Mouse (Mus musculus): ENCODE measurements around the gene Gzma. TPM values are rescaled to one million over a fixed set of nuclear protein-coding genes. Genes with fewer than 3 reads are reported as not detected.
A peak's percentile ranks its signal among the peaks of the same experiment; 100 is the strongest.

The Gzma gene
- polyA plus RNA-seq (2015; fragmentation: Nextera tagmentation; extraction: Ambion mirVana), result 0.62 and 4.2 TPM in 2 replicates

DNA sequence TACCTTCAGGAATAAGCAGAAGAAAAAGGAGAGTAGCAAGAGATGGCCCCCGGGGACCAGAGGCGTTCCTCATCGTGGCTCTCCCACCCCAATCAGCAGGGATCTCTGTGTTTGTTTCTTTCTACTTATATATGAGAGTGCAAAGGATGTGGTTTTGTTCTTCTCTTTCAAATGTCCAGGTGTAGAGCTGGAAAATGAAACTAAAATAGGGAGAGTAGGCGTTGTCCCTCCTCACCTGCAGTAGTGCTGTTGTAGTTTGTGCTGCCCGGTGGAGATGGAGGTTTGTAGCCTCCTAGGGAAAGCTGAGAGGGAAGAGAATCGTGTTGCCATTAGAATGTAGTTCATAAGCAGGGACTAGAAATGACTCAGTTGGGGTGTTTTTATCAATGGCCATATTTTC lies at the start of gene Gzma:
Gene Gzma (minus strand): TSS at position 103 of the 400 bp plus-strand sequence.
- H3K4me3 ChIP-seq, result no peak within 1 kb of the TSS
- no peak within 1 kb of the TSS for H3K4me2 ChIP-seq
- H3K27me3 ChIP-seq (replicated peaks), result no peaks in the 10 kb centered on the region
- no peaks in the 10 kb centered on the region for H3K4me1 ChIP-seq
- no peak within 1 kb of the TSS for H3K9ac ChIP-seq
- WGBS, result 77% methylated on average over 6 of the region's 6 CpGs
- no peak for ATAC-seq (ENCODE audit: extremely low read depth, insufficient number of reproducible peaks, low FRiP score, low TSS enrichment)
- no peak within 1 kb of the TSS for H3K27ac ChIP-seq (replicated peaks)
- H3K9me3 ChIP-seq, result no peaks in the 10 kb centered on the region
- H3K36me3 ChIP-seq, result no peaks in the 10 kb centered on the region

DNA sequence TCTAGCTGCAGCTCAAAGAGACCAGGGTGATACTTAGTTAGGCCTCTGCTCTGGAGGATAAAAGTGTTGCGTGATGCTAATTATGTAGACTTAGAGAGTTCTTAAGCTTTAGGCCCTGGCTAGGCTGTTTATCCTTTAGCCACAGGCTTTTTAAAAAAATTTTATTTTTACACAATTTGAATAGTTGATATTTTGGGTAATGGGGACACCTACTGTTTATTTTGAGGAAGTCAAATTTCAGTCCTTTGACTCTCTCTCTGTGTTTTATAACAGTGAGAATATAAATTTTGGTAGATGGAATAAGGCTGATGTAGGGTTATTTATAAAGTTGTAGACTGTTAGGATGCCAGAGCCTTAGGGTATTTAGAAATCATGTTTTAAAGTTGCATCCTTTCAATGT lies 38.8 kb upstream of the Gzma start:
- WGBS, result 81% methylated on average over 1 of the region's 1 CpGs
- H3K9me3 ChIP-seq, result no peaks in the 10 kb centered on the region
- no peak for ATAC-seq (ENCODE audit: extremely low read depth, insufficient number of reproducible peaks, low FRiP score, low TSS enrichment)
- no peaks in the 10 kb centered on the region for H3K4me1 ChIP-seq
- no peaks in the 10 kb centered on the region for H3K27me3 ChIP-seq (replicated peaks)
- no peaks in the 10 kb centered on the region for H3K36me3 ChIP-seq
- H3K9ac ChIP-seq, result no peak overlapping the region
- no peak overlapping the region for H3K4me3 ChIP-seq
- no peak overlapping the region for H3K4me2 ChIP-seq
- H3K27ac ChIP-seq (replicated peaks), result no peak overlapping the region

GRCm38 (mm10) chr13:113129974-113130373 lies 29.2 kb upstream of the Gzma start:
- Histone ChIP-seq H3K27me3 (replicated peaks) (no peaks in the 10 kb centered on the region), H3K4me2 (no peak overlapping the region), H3K36me3 (no peaks in the 10 kb centered on the region), H3K4me3 (no peak overlapping the region), H3K4me1 (no peaks in the 10 kb centered on the region), H3K9me3 (no peaks in the 10 kb centered on the region), H3K9ac (no peak overlapping the region), H3K27ac (replicated peaks) (no peak overlapping the region)
- WGBS, result 83% methylated on average over 1 of the region's 1 CpGs
- no peak for ATAC-seq (ENCODE audit: extremely low read depth, insufficient number of reproducible peaks, low FRiP score, low TSS enrichment)

DNA sequence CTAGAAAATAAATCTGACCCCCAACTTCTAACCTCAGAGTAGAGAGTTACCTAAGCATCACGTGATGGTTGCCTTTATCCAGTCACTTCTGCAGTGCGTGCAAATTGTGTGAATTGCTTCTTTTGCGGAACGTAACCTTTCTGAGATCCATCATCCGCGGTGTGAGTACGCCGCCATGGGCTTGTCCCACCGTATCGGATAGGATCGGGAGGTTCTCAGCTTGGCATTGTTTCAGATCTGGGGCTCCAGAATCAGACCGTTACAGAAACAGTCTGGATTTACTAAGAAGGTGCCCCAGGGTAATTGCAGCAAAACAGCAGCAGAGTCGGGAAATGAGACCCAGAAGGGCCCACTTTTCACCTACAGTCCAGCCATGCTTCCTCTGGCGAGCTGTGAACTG lies 20.5 kb upstream of the Gzma start:
- no peak for ATAC-seq (ENCODE audit: extremely low read depth, insufficient number of reproducible peaks, low FRiP score, low TSS enrichment)
- no peaks in the 10 kb centered on the region for H3K9me3 ChIP-seq
- 85% methylated on average over 14 of the region's 14 CpGs for WGBS

GRCm38 (mm10) chr13:113120324-113121237 lies 19.8 kb upstream of the Gzma start:
- WGBS, result 77% methylated on average over 17 of the region's 17 CpGs
- no peaks in the 10 kb centered on the region for H3K36me3 ChIP-seq
- H3K27ac ChIP-seq (replicated peaks), result no peak overlapping the region
- no peak for ATAC-seq (ENCODE audit: extremely low read depth, insufficient number of reproducible peaks, low FRiP score, low TSS enrichment)
- no peak overlapping the region for H3K4me3 ChIP-seq
- no peak overlapping the region for H3K4me2 ChIP-seq
- H3K4me1 ChIP-seq, result no peaks in the 10 kb centered on the region
- no peaks in the 10 kb centered on the region for H3K9me3 ChIP-seq
- H3K9ac ChIP-seq, result no peak overlapping the region
- H3K27me3 ChIP-seq (replicated peaks), result no peaks in the 10 kb centered on the region

More for the DNA sequence above, 20.5 kb upstream of the Gzma start:
- no peak overlapping the region for H3K9ac ChIP-seq
- no peaks in the 10 kb centered on the region for H3K4me1 ChIP-seq
- H3K27ac ChIP-seq (replicated peaks), result no peak overlapping the region
- H3K36me3 ChIP-seq, result no peaks in the 10 kb centered on the region
- no peak overlapping the region for H3K4me2 ChIP-seq
- no peak overlapping the region for H3K4me3 ChIP-seq
- H3K27me3 ChIP-seq (replicated peaks), result no peaks in the 10 kb centered on the region

- WGBS, result 54% methylated on average over 4 of the region's 4 CpGs
- Histone ChIP-seq H3K4me2 (no peak overlapping the region), H3K4me1 (no peaks in the 10 kb centered on the region), H3K36me3 (no peaks in the 10 kb centered on the region), H3K9ac (no peak overlapping the region), H3K4me3 (no peak overlapping the region), H3K27ac (replicated peaks) (no peak overlapping the region), H3K27me3 (replicated peaks) (no peaks in the 10 kb centered on the region), H3K9me3 (no peaks in the 10 kb centered on the region)
- ATAC-seq (ENCODE audit: extremely low read depth, insufficient number of reproducible peaks, low FRiP score, low TSS enrichment), result no peak
These were observed 18.2 kb upstream of the Gzma start for GRCm38 (mm10) chr13:113118977-113119376.

GRCm38 (mm10) chr13:113104759-113105158 lies 4.0 kb upstream of the Gzma start:
- Histone ChIP-seq H3K9me3 (no peaks in the 10 kb centered on the region), H3K36me3 (no peaks in the 10 kb centered on the region), H3K4me3 (no peak overlapping the region), H3K27ac (replicated peaks) (no peak overlapping the region), H3K4me2 (no peak overlapping the region), H3K27me3 (replicated peaks) (no peaks in the 10 kb centered on the region), H3K9ac (no peak overlapping the region), H3K4me1 (no peaks in the 10 kb centered on the region)
- no peak for ATAC-seq (ENCODE audit: extremely low read depth, insufficient number of reproducible peaks, low FRiP score, low TSS enrichment)
- 85% methylated on average over 10 of the region's 10 CpGs for WGBS

DNA sequence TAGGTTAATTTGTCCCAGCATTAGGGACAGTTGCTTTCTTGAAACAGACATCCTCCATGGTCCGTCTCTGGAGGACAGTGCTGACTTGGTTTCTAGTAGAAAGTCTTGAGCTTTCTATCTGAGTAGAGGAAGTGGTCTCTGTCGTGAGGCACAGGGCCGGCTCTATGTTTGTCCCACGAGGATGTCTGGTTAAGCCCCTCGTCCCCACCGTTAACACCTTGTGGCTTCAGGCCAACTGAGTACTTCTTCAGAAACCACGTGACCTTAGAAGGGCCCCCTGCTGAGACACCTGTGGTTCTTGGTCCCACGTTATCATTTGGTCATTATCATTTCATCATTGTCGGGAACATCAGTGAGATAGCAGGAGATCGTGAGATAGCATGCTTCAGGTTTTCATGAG lies 1.0 kb upstream of the Gzma start:
- no peak overlapping the region for H3K4me2 ChIP-seq
- 57% methylated on average over 10 of the region's 10 CpGs for WGBS
- H3K9me3 ChIP-seq, result no peaks in the 10 kb centered on the region
- H3K27me3 ChIP-seq (replicated peaks), result no peaks in the 10 kb centered on the region
- H3K36me3 ChIP-seq, result no peaks in the 10 kb centered on the region
- ATAC-seq (ENCODE audit: extremely low read depth, insufficient number of reproducible peaks, low FRiP score, low TSS enrichment), result no peak
- no peak overlapping the region for H3K9ac ChIP-seq
- H3K4me3 ChIP-seq, result no peak overlapping the region
- no peaks in the 10 kb centered on the region for H3K4me1 ChIP-seq
- no peak overlapping the region for H3K27ac ChIP-seq (replicated peaks)

DNA sequence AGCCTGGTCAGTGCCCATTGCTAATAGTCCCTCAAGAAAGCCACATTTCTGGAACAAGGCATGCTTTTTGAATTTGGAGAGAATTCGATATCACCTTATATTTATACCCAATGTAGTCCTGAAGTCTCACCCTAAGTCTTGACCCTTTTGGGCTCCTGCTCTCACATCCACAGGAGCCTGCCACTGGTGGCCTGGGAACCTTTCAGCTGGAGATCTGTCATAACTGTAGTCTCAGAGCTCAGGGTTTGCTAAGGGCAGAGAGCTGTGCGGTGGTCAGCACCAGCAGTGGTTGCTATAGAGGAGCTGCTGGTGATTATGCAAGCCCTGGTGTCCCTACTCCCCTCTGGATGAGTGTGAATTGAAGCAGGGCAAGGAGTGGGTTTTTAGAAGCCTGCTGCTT lies 2.4 kb downstream of the Gzma start:
- Histone ChIP-seq H3K9me3 (no peaks in the 10 kb centered on the region), H3K36me3 (no peaks in the 10 kb centered on the region), H3K9ac (no peak overlapping the region), H3K4me3 (no peak overlapping the region), H3K4me2 (no peak overlapping the region), H3K4me1 (no peaks in the 10 kb centered on the region), H3K27me3 (replicated peaks) (no peaks in the 10 kb centered on the region), H3K27ac (replicated peaks) (no peak overlapping the region)
- WGBS, result 80% methylated on average over 2 of the region's 2 CpGs
- ATAC-seq (ENCODE audit: extremely low read depth, insufficient number of reproducible peaks, low FRiP score, low TSS enrichment), result no peak

DNA sequence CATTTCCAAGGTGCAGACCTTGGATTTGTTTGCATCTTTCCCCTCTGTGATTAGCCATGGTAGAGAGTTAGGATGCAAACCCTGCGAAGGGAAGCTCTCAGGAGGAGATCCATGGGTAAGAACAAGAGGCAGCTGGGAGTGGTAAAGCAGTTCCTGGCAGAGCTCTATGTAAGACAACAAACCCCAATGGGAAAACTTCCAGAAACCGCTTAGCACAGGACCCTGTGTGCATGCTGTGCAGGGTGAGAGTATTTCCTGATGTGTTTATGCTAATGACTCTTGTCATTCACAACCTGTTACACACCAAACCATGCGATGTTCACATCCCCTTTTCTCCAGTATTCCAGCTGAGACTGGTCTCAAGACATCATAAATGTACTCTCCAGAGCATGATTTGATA lies 3.8 kb downstream of the Gzma start:
- H3K4me3 ChIP-seq, result no peak overlapping the region
- no peak overlapping the region for H3K27ac ChIP-seq (replicated peaks)
- H3K27me3 ChIP-seq (replicated peaks), result no peaks in the 10 kb centered on the region
- H3K4me1 ChIP-seq, result no peaks in the 10 kb centered on the region
- H3K9ac ChIP-seq, result no peak overlapping the region
- no peak; the same call in 1 of the 2 replicates for ATAC-seq (ENCODE audit: extremely low read depth, insufficient number of reproducible peaks, low FRiP score, low TSS enrichment)
- no peaks in the 10 kb centered on the region for H3K36me3 ChIP-seq
- WGBS, result 61% methylated on average over 3 of the region's 3 CpGs
- H3K9me3 ChIP-seq, result no peaks in the 10 kb centered on the region
- H3K4me2 ChIP-seq, result no peak overlapping the region

DNA sequence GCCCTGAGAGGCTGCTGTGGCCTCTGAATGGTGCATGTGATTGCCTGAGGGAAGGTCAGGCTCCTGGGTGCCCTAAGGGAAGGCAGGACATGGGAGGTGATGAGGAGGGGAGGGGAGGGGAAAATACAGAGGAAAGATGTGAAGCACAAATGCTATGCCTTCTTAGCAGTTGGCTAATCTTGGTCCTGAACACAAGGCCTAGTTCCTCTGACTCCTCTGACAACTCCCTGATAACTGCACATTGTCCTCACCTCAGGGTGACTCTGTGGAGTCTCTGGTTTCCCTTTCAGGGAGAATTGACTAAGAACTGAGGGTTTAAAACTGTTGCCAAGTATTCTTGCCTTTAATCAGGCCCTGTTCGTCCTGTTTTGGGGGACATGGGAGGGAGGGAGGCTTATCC lies 6.2 kb downstream of the Gzma start:
- H3K4me1 ChIP-seq, result peaks cover 7% of the 10 kb centered on the region; the same call in 1 of the 2 replicates
- H3K9ac ChIP-seq, result no peak overlapping the region
- no peak for ATAC-seq (ENCODE audit: extremely low read depth, insufficient number of reproducible peaks, low FRiP score, low TSS enrichment)
- H3K27ac ChIP-seq (replicated peaks), result no peak overlapping the region
- no peak overlapping the region for H3K4me3 ChIP-seq
- H3K36me3 ChIP-seq, result no peaks in the 10 kb centered on the region
- 52% methylated on average over 1 of the region's 1 CpGs for WGBS
- no peak overlapping the region for H3K4me2 ChIP-seq
- no peaks in the 10 kb centered on the region for H3K27me3 ChIP-seq (replicated peaks)
- no peaks in the 10 kb centered on the region for H3K9me3 ChIP-seq

- no peaks in the 10 kb centered on the region for H3K36me3 ChIP-seq
- peak overlapping the region; percentile 13 for H3K4me2 ChIP-seq
- no peak overlapping the region for H3K4me3 ChIP-seq
- no peaks in the 10 kb centered on the region for H3K9me3 ChIP-seq
- WGBS, result 50% methylated on average over 8 of the region's 8 CpGs
- H3K9ac ChIP-seq, result no peak overlapping the region
- H3K27me3 ChIP-seq (replicated peaks), result no peaks in the 10 kb centered on the region
- peaks cover 7% of the 10 kb centered on the region; the same call in 1 of the 2 replicates for H3K4me1 ChIP-seq
- no peak for ATAC-seq (ENCODE audit: extremely low read depth, insufficient number of reproducible peaks, low FRiP score, low TSS enrichment)
- H3K27ac ChIP-seq (replicated peaks), result no peak overlapping the region
These were observed 10.3 kb downstream of the Gzma start for GRCm38 (mm10) chr13:113090489-113090888.
